Mouse (Mus musculus) lung, embryonic 16.5 days (tissue): ENCODE data around the gene Prickle4. TPM values are rescaled to one million over a fixed set of nuclear protein-coding genes. Genes with fewer than 3 reads are reported as not detected.

Experiments
- ATAC-seq: fragments of 200-750 bp; cut with Nextera tagmentation; 2 replicates; pipeline ENCODE4 v1.8.0; 2017; ENCODE audit warnings: low read depth, mild to moderate bottlenecking, moderate library complexity
- H3K27ac ChIP-seq: fragments of 300-500 bp; sonication (generic); 2 replicates; pipeline ENCODE4 v1.5.1; 2014; ENCODE audit warnings: mild to moderate bottlenecking, control low read depth, low read length
- H3K27me3 ChIP-seq: fragments of 300-500 bp; sonication (generic); 2 replicates; pipeline ENCODE4 v1.6.1; 2014; ENCODE audit warnings: low read depth, low read length, mixed read lengths; ENCODE audit not compliant: control insufficient read depth, insufficient read depth
- H3K36me3 ChIP-seq: fragments of 300-500 bp; sonication (generic); 2 replicates; pipeline ENCODE4 v1.6.1; 2014; ENCODE audit warnings: low read length; ENCODE audit not compliant: control insufficient read depth, insufficient read depth
- H3K4me1 ChIP-seq: fragments of 300-500 bp; sonication (generic); replicated peaks from 2 replicates; pipeline ENCODE4 v1.6.1; 2014; ENCODE audit warnings: low read length, mixed read lengths; ENCODE audit not compliant: control insufficient read depth, insufficient read depth
- H3K4me2 ChIP-seq: fragments of 300-500 bp; sonication (generic); 2 replicates; pipeline ENCODE4 v1.6.1; 2014; ENCODE audit warnings: low read depth, low read length, control low read depth
- H3K4me3 ChIP-seq: fragments of 300-500 bp; sonication (generic); 2 replicates; pipeline ENCODE4 v1.5.1; 2014; ENCODE audit warnings: mild to moderate bottlenecking, low read length, control low read depth
- H3K9ac ChIP-seq: fragments of 300-500 bp; sonication (generic); 2 replicates; pipeline ENCODE4 v1.6.1; 2014; ENCODE audit warnings: low read length, control low read depth
- H3K9me3 ChIP-seq: fragments of 300-500 bp; sonication (generic); 2 replicates; pipeline ENCODE4 v1.6.1; 2016; ENCODE audit warnings: low read length; ENCODE audit not compliant: control insufficient read depth
- WGBS: fragments of 180-500 bp; shearing (Covaris S2); extraction: QIAGEN DNeasy Blood & Tissue Kit; methylation state at CpG from one replicate; pipeline ENCODE4 v1.1.7; 2014; 5-methylcytosine and 5-hydroxymethylcytosine counted together
- polyA plus RNA-seq: library from polyadenylated mRNA; unstranded; fragments of >200 nt; fragmentation: Nextera tagmentation; extraction: Ambion mirVana; gene quantifications from 2 replicates; pipeline ENCODE4 v1.2.1, GENCODE M21; 2015

Prickle4 gene
- polyA plus RNA-seq = 0.69 and 0.88 TPM in 2 replicates

- WGBS = under 1% methylated on average over 71 of the region's 82 CpGs
- Histone ChIP-seq H3K4me3 (peak within 1 kb of the TSS; percentile 77), H3K9ac (peak within 1 kb of the TSS; percentile 83), H3K36me3 (0 out of 2 replicates have a peak, but pooled peaks cover 3% of the 10 kb centered on the region), H3K4me2 (peak within 1 kb of the TSS; percentile 92), H3K27me3 (no peaks in the 10 kb centered on the region), H3K27ac (peak within 1 kb of the TSS; percentile 60), H3K9me3 (no peaks in the 10 kb centered on the region), H3K4me1 (peaks cover 8% of the 10 kb centered on the region)
- peak; percentile 97 for ATAC-seq
Observed at GRCm38 (mm10) chr17:47694503-47695336, at the start of gene Prickle4. Gene Prickle4, minus strand, starts transcription at chr17:47694736.

GRCm38 (mm10) chr17:47744086-47744485, 49.5 kb upstream of the Prickle4 start:
- Histone ChIP-seq H3K4me2 (no peak overlapping the region), H3K4me3 (no peak overlapping the region), H3K9me3 (peaks cover 5% of the 10 kb centered on the region; the same call in 1 of the 2 replicates), H3K27ac (no peak overlapping the region), H3K4me1 (peaks cover 17% of the 10 kb centered on the region), H3K36me3 (no peaks in the 10 kb centered on the region), H3K9ac (no peak overlapping the region), H3K27me3 (no peaks in the 10 kb centered on the region)
- no peak for ATAC-seq
- WGBS = 95% methylated on average over 14 of the region's 14 CpGs

- WGBS = 25% methylated on average over 16 of the region's 16 CpGs
- H3K4me1 ChIP-seq = peaks cover 17% of the 10 kb centered on the region
- H3K4me3 ChIP-seq = no peak overlapping the region
- no peaks in the 10 kb centered on the region; the same call in 1 of the 2 replicates for H3K27me3 ChIP-seq
- H3K27ac ChIP-seq = no peak overlapping the region
- H3K9ac ChIP-seq = no peak overlapping the region
- no peak overlapping the region for H3K4me2 ChIP-seq
- peaks cover 5% of the 10 kb centered on the region; the same call in 1 of the 2 replicates for H3K9me3 ChIP-seq
- no peak for ATAC-seq
- H3K36me3 ChIP-seq = no peaks in the 10 kb centered on the region
Observed at GRCm38 (mm10) chr17:47742991-47743734, 48.6 kb upstream of the Prickle4 start.

GRCm38 (mm10) chr17:47740186-47740585, 45.6 kb upstream of the Prickle4 start:
- 81% methylated on average over 2 of the region's 2 CpGs for WGBS
- peaks cover 5% of the 10 kb centered on the region; the same call in 1 of the 2 replicates for H3K9me3 ChIP-seq
- no peak overlapping the region for H3K27ac ChIP-seq
- no peak for ATAC-seq
- no peak overlapping the region for H3K9ac ChIP-seq
- H3K4me1 ChIP-seq = peaks cover 16% of the 10 kb centered on the region
- no peak overlapping the region for H3K4me3 ChIP-seq
- H3K27me3 ChIP-seq = no peaks in the 10 kb centered on the region; the same call in 1 of the 2 replicates
- H3K4me2 ChIP-seq = no peak overlapping the region
- no peaks in the 10 kb centered on the region for H3K36me3 ChIP-seq

GRCm38 (mm10) chr17:47738879-47739798, 44.6 kb upstream of the Prickle4 start:
- Histone ChIP-seq H3K9ac (peak overlapping the region; percentile 75), H3K9me3 (no peaks in the 10 kb centered on the region), H3K27me3 (no peaks in the 10 kb centered on the region; the same call in 1 of the 2 replicates), H3K27ac (no peak overlapping the region), H3K4me1 (peaks cover 16% of the 10 kb centered on the region), H3K4me3 (peak overlapping the region; percentile 83), H3K36me3 (no peaks in the 10 kb centered on the region), H3K4me2 (peak overlapping the region; percentile 97)
- WGBS = 16% methylated on average over 20 of the region's 20 CpGs
- no peak for ATAC-seq

GRCm38 (mm10) chr17:47738066-47738878, 43.7 kb upstream of the Prickle4 start:
- H3K9ac ChIP-seq = peak overlapping the region; percentile 75
- H3K9me3 ChIP-seq = no peaks in the 10 kb centered on the region
- peak overlapping the region; percentile 97 for H3K4me2 ChIP-seq
- under 1% methylated on average over 54 of the region's 61 CpGs for WGBS
- peaks cover 16% of the 10 kb centered on the region for H3K4me1 ChIP-seq
- peak overlapping the region; percentile 83 for H3K4me3 ChIP-seq
- peak; percentile 32 for ATAC-seq
- H3K27me3 ChIP-seq = no peaks in the 10 kb centered on the region; the same call in 1 of the 2 replicates
- peak overlapping the region; percentile 53; the same call in 1 of the 2 replicates for H3K27ac ChIP-seq
- no peaks in the 10 kb centered on the region for H3K36me3 ChIP-seq

GRCm38 (mm10) chr17:47737271-47738065, 42.9 kb upstream of the Prickle4 start:
- Histone ChIP-seq H3K27me3 (no peaks in the 10 kb centered on the region; the same call in 1 of the 2 replicates), H3K4me3 (peak overlapping the region; percentile 83), H3K9ac (peak overlapping the region; percentile 75), H3K4me1 (peaks cover 16% of the 10 kb centered on the region), H3K4me2 (peak overlapping the region; percentile 97), H3K27ac (peak overlapping the region; percentile 72), H3K36me3 (no peaks in the 10 kb centered on the region), H3K9me3 (no peaks in the 10 kb centered on the region)
- ATAC-seq = peak; percentile 93
- WGBS = under 1% methylated on average over 45 of the region's 60 CpGs
